Mouse (Mus musculus) adrenal gland (tissue): ENCODE measurements around the gene Glb1l2.

Experiments
- intact Hi-C: fragments of 180-260 bp; cut with DNase I; formaldehyde crosslinking; loops from one replicate; pipeline ENCODE4 v1.15.1; 2025

Glb1l2 gene

GRCm38 (mm10) chr9:26733206-26733891 is 72.9 kb downstream of the Glb1l2 start, which contains the start of gene B3gat1:
Gene B3gat1 (plus strand): TSS chr9:26733728.
- intact Hi-C loops = no loop called here

GRCm38 (mm10) chr9:26728556-26728955 is 77.7 kb downstream of the Glb1l2 start:
- intact Hi-C loops = no loop called here

GRCm38 (mm10) chr9:26727445-26727844 is 78.8 kb downstream of the Glb1l2 start:
- intact Hi-C loops = no loop called here

- intact Hi-C loops = no loop called here
Observed at GRCm38 (mm10) chr9:26725709-26726108, 80.6 kb downstream of the Glb1l2 start.

- intact Hi-C loops = no loop called here
Observed at GRCm38 (mm10) chr9:26721771-26722170, 84.5 kb downstream of the Glb1l2 start.

- intact Hi-C loops = no loop called here
Observed at GRCm38 (mm10) chr9:26718388-26718787, 87.9 kb downstream of the Glb1l2 start.
